Comparison of ENCODE assay signal across 10 mouse cellular contexts in genomic region chr15:79063160-79063740, GRCm38 (mm10). TPM values are rescaled to one million over a fixed set of nuclear protein-coding genes. Genes with fewer than 3 reads are reported as not detected.
A peak's percentile ranks its signal among the peaks of the same experiment; 100 is the strongest.
DNase-seq lines count a peak whose midpoint lies in the region; ATAC-seq lines count a peak whose summit lies in the region.
"Had no signal": no experiment of that assay in that cellular context is flagged by ENCODE, and none has a peak within 500 bp of the region (broad histone marks: within the 10 kb centered on the region; RNA-seq: fewer than 3 reads in every experiment).

No protein-coding gene starts in this region.

- H3K4me2 ChIP-seq in heart, embryonic 16.5 days (ENCODE audit: low read depth, low read length): peak overlapping the region; percentile 80
- H3K4me2 ChIP-seq in hindbrain, embryonic 16.5 days (ENCODE audit: low read length): peak overlapping the region; percentile 59
- H3K4me2 ChIP-seq in midbrain, embryonic 13.5 days (replicated peaks): peak overlapping the region; percentile 61

- ATAC-seq in heart, embryonic 16.5 days (replicated peaks; ENCODE audit: extremely low read depth, insufficient read depth, low FRiP score): no peak
- no peak for ATAC-seq in hindbrain, embryonic 16.5 days
- ATAC-seq in midbrain, embryonic 13.5 days: no peak

- no peaks in the 10 kb centered on the region for H3K27me3 ChIP-seq in heart, embryonic 16.5 days (ENCODE audit: control insufficient read depth, insufficient read depth, low read length)
- H3K27me3 ChIP-seq in hindbrain, embryonic 16.5 days (replicated peaks; ENCODE audit: control insufficient read depth, insufficient read depth, low read length): no peaks in the 10 kb centered on the region
- no peaks in the 10 kb centered on the region for H3K27me3 ChIP-seq in midbrain, embryonic 13.5 days
- H3K27me3 ChIP-seq: Patski had no signal

- H3K9me3 ChIP-seq in heart, embryonic 16.5 days (replicated peaks; ENCODE audit: control insufficient read depth, low read length): no peaks in the 10 kb centered on the region
- H3K9me3 ChIP-seq in hindbrain, embryonic 16.5 days (ENCODE audit: control insufficient read depth, low read length): no peaks in the 10 kb centered on the region
- no peaks in the 10 kb centered on the region for H3K9me3 ChIP-seq in midbrain, embryonic 13.5 days

- H3K36me3 ChIP-seq in heart, embryonic 16.5 days (ENCODE audit: control insufficient read depth, insufficient read depth): peaks cover 12% of the 10 kb centered on the region
- peaks cover 18% of the 10 kb centered on the region for H3K36me3 ChIP-seq in hindbrain, embryonic 16.5 days (ENCODE audit: control insufficient read depth, insufficient read depth, low read length)
- peaks cover 28% of the 10 kb centered on the region for H3K36me3 ChIP-seq in midbrain, embryonic 13.5 days

- WGBS in heart, embryonic 16.5 days: 9% methylated on average over 14 of the region's 14 CpGs
- WGBS in hindbrain, embryonic 16.5 days: 10% methylated on average over 14 of the region's 14 CpGs
- 9% methylated on average over 14 of the region's 14 CpGs for WGBS in midbrain, embryonic 13.5 days

- H3K4me1 ChIP-seq in heart, embryonic 16.5 days (ENCODE audit: control insufficient read depth, insufficient read depth, low read length): peaks cover 17% of the 10 kb centered on the region
- peaks cover 10% of the 10 kb centered on the region for H3K4me1 ChIP-seq in hindbrain, embryonic 16.5 days (ENCODE audit: control insufficient read depth, insufficient read depth, low read depth, low read length)
- H3K4me1 ChIP-seq in midbrain, embryonic 13.5 days (replicated peaks): peaks cover 21% of the 10 kb centered on the region

- H3K4me3 ChIP-seq in heart, embryonic 16.5 days (ENCODE audit: low read length): peak overlapping the region; percentile 51
- H3K4me3 ChIP-seq in hindbrain, embryonic 16.5 days (ENCODE audit: low read length): peak overlapping the region; percentile 31
- peak overlapping the region; percentile 38 for H3K4me3 ChIP-seq in midbrain, embryonic 13.5 days (replicated peaks)

- intact Hi-C loops in heart, postnatal 36 days (cut with DNase I): no loop called here

- H3K9ac ChIP-seq in heart, embryonic 16.5 days (ENCODE audit: low read length): peak overlapping the region; percentile 71
- peak overlapping the region; percentile 5 for H3K9ac ChIP-seq in hindbrain, embryonic 16.5 days (ENCODE audit: low read depth, low read length)
- peak overlapping the region; percentile 56; the same call in 1 of the 2 replicates for H3K9ac ChIP-seq in midbrain, embryonic 13.5 days (replicated peaks)

- H3K27ac ChIP-seq in heart, embryonic 16.5 days (ENCODE audit: low read length): no peak overlapping the region
- H3K27ac ChIP-seq in hindbrain, embryonic 16.5 days (ENCODE audit: low read depth, low read length): peak overlapping the region; percentile 45; the same call in 1 of the 2 replicates
- peak overlapping the region; percentile 26; the same call in 1 of the 2 replicates for H3K27ac ChIP-seq in midbrain, embryonic 13.5 days

- DNase-seq in heart, postnatal 36 days: no peak
- DNase-seq in MEL-GATA-1-ER (ENCODE audit: extremely low read depth, low read depth): peak; percentile 29
- no peak for DNase-seq in ovary, adult 18-20 months (ENCODE audit: low spot score)
- no peak for DNase-seq in thymus, adult 18-20 months
- DNase-seq in adrenal gland, postnatal 10 days: no peak

RNA-seq across cellular contexts. Expression of gene Ankrd54, which starts 0.6 kb away (rescaled TPM):
- 28.4 and 28.5 TPM in 2 replicates for polyA plus RNA-seq in heart, embryonic 16.5 days (2015; fragmentation: Nextera tagmentation; extraction: Ambion mirVana)
- 1 to 10 TPM; 7.7 to 8.1 TPM for total RNA-seq in heart, postnatal 36 days (2021)
- 50.0 and 54.0 TPM in 2 replicates for polyA plus RNA-seq in hindbrain, embryonic 16.5 days (2015; fragmentation: Nextera tagmentation; extraction: Ambion mirVana)
- 52.6 and 56.4 TPM in 2 replicates for polyA plus RNA-seq in midbrain, embryonic 13.5 days (2015; fragmentation: Nextera tagmentation; extraction: Ambion mirVana)
- 10 to 100 TPM; 19.2 to 21.4 TPM for total RNA-seq in adrenal gland, postnatal 10 days (2021)

RNA-seq across cellular contexts. Expression of gene Eif3l, which starts 11.7 kb away (rescaled TPM):
- 151 and 161 TPM in 2 replicates for polyA plus RNA-seq in heart, embryonic 16.5 days (2015; fragmentation: Nextera tagmentation; extraction: Ambion mirVana)
- total RNA-seq in heart, postnatal 36 days (2021): 10 to 100 TPM; 71.6 to 72.7 TPM
- 174 and 177 TPM in 2 replicates for polyA plus RNA-seq in hindbrain, embryonic 16.5 days (2015; fragmentation: Nextera tagmentation; extraction: Ambion mirVana)
- 180 and 186 TPM in 2 replicates for polyA plus RNA-seq in midbrain, embryonic 13.5 days (2015; fragmentation: Nextera tagmentation; extraction: Ambion mirVana)
- total RNA-seq in adrenal gland, postnatal 10 days (2021): 100 to 1,000 TPM; 172 to 182 TPM

RNA-seq across cellular contexts. Expression of gene Galr3, which starts 21.6 kb away (rescaled TPM):
- polyA plus RNA-seq in heart, embryonic 16.5 days (2015; fragmentation: Nextera tagmentation; extraction: Ambion mirVana): not detected in 2 replicates
- total RNA-seq in heart, postnatal 36 days (2021): not detected
- 0.14 TPM in 1 of 2 replicates, not detected in the other for polyA plus RNA-seq in hindbrain, embryonic 16.5 days (2015; fragmentation: Nextera tagmentation; extraction: Ambion mirVana)
- polyA plus RNA-seq in midbrain, embryonic 13.5 days (2015; fragmentation: Nextera tagmentation; extraction: Ambion mirVana): not detected in 2 replicates
- under 1 TPM; 0.30 to 0.48 TPM for total RNA-seq in adrenal gland, postnatal 10 days (2021)
- total RNA-seq: gastrocnemius, adult 8-10 months had no signal

RNA-seq across cellular contexts. Expression of gene H1f0, which starts 35.0 kb away (rescaled TPM):
- 301 and 315 TPM in 2 replicates for polyA plus RNA-seq in heart, embryonic 16.5 days (2015; fragmentation: Nextera tagmentation; extraction: Ambion mirVana)
- 100 to 1,000 TPM in 1 of 2 experiments, 10 to 100 TPM in 1; 79.2 to 117 TPM for total RNA-seq in heart, postnatal 36 days (2021)
- 200 and 206 TPM in 2 replicates for polyA plus RNA-seq in hindbrain, embryonic 16.5 days (2015; fragmentation: Nextera tagmentation; extraction: Ambion mirVana)
- polyA plus RNA-seq in midbrain, embryonic 13.5 days (2015; fragmentation: Nextera tagmentation; extraction: Ambion mirVana): 329 and 351 TPM in 2 replicates
- total RNA-seq in adrenal gland, postnatal 10 days (2021): 100 to 1,000 TPM; 195 to 222 TPM

RNA-seq across cellular contexts. Expression of gene Micall1, which starts 45.4 kb away (rescaled TPM):
- 21.1 and 23.2 TPM in 2 replicates for polyA plus RNA-seq in heart, embryonic 16.5 days (2015; fragmentation: Nextera tagmentation; extraction: Ambion mirVana)
- total RNA-seq in heart, postnatal 36 days (2021): 10 to 100 TPM; 39.0 to 50.1 TPM
- 11.6 and 13.9 TPM in 2 replicates for polyA plus RNA-seq in hindbrain, embryonic 16.5 days (2015; fragmentation: Nextera tagmentation; extraction: Ambion mirVana)
- polyA plus RNA-seq in midbrain, embryonic 13.5 days (2015; fragmentation: Nextera tagmentation; extraction: Ambion mirVana): 8.6 and 9.5 TPM in 2 replicates
- 10 to 100 TPM; 29.0 to 33.4 TPM for total RNA-seq in adrenal gland, postnatal 10 days (2021)

Comparison
In these comparisons a context has a peak if more than half of its experiments do, and no peak if none do; other contexts are left out.
1. H3K9ac ChIP-seq: peak in every context shown above with its lines; median percentile 71 in heart, embryonic 16.5 days; 56 in midbrain, embryonic 13.5 days; 5 in hindbrain, embryonic 16.5 days.